Mouse (Mus musculus) lung, postnatal 36 days (tissue): ENCODE data around the gene Scnm1.
A peak's percentile ranks its signal among the peaks of the same experiment; 100 is the strongest.

Source experiments
- DNase-seq: peaks from one replicate; pipeline ENCODE4 v3.0.0; 2022; ENCODE audit warnings: mixed read lengths

Gene Scnm1

DNA sequence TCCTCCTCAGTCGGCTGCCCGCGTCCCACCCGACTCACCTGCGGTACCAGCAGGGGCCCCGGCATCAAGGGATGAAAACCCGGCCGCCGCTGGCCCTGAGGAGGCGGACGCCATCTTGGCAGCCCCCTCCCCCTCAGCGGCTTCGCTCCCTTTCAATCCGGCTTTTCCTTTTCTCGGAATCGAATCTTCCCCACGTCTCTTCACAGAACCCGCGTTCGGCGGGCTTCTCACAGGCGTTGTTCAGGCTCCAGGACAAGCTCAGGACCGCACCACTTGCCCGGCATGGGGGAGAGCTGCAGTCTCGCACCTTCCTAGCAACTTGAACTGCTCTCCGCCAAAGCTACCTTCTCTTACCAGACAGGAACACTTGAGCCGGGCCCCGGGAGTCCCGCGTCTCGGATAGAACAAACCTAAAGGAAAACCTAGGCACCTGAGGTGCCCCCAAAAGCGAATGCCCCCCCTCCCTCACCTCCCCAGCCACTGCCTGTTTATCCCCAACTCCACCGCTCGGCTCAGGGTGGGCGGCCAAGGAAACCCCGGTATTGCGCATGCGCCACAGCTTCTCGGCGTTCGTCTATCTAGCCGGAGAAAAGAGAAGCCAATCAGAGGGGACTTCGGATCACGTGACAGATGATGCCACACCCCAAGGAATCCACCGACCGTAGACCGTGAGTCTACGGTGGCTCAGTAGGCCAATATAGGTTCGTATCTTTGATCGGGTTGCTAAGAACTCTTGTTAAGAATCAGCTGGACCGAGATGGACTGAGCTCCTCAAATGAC is 27.3 kb downstream of the Scnm1 start, which contains the start of gene Pip5k1a:
Pip5k1a (minus strand) TSS at position 593 of the 780 bp plus-strand sequence.
- DNase-seq, result peak; percentile 98

DNA sequence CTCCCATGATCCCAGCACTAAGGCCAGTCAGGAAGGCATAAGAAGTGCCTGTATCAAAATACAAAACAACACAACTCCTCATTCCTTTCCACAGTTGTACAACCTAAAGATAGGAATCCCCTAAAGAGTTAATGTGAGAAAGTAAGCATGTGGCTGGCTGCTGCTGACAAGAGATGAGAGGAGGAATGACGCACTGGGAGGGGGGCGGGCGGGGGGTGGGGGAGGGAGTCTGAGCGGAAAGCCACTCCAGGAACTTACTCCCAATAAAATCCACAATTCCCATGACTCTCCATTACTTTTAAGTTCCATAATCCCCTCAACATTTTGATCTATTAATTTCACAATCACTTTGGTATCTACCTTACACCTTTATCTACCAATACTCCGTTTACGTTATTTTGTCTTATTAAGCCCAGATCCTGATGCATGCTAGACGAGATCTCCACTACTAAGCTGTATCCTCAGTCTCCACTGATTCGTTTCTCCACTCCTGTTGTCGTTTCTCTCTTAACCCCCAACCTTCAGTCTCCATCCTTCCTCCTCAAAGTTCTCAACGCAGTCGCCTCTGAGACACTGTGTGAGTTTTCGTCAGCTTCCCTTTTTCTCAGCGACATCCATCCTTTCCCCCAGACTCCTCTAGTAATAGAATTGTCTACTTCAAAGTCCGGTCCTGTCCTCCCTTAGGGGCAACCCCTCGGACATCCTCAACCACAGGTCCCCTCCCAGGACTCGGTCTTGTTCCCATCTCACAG is 28.0 kb downstream of the Scnm1 start:
- no peak for DNase-seq

DNA sequence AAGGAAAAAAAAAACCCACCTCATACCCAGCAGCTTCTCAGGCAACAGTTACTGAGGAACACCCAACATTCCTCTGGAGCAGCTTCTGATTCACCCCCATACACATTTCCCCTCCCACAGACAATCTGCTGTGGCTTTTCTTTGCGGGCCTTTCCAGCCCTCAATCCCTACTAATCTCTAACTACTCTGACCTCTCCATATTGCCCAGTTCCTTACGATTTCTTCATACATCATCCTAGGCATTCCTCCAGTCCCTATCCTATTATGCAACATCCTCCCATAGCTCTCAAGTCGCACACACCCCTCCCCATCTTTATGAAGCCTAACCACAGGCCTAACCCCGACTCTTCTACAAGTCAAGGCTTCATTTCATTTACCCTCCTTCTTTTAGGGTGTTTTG is 28.7 kb downstream of the Scnm1 start:
- no peak for DNase-seq

DNA sequence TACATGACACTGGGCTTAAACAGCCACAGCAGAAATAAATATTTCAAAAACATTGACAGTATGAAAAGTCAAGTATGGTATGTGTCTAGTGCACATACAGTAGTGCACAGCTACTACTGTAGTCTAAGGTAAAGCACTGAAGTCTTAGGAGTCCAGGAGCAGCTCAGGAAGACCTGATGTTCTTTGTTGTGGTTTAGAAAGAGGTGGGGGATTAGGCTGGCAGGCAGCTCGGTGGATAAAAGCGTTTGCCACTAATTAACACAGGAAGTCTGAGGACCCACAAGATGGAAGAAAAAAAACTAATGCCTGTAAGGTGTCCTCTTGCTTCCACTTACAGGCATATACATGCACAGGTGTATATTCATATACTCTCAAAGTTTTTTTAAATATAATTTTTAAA is 33.0 kb downstream of the Scnm1 start:
- no peak for DNase-seq

DNA sequence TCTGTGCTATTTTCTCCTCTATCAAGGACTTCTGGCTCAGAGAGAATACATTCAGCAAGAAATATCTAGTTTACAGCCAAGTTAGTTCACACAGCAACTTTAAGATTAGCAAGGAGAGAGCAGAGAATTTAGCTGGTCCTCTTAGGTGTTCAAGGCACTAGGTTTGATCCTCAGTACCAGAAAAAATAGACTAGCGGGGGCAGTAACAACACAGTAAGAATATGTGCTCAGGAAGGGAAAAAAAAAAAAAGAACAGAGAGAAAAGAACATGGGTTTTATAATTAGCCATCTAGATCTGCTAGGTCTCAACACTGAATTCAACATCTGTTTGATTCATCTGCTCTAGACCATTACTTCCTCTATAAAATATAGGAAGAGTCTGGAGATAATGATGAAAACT is 45.7 kb downstream of the Scnm1 start:
- no peak for DNase-seq
